Mouse (Mus musculus) hematopoietic stem cell, adult 5-6 weeks (primary cell): Measurements from ENCODE around the gene Bbc3. TPM values are rescaled to one million over a fixed set of nuclear protein-coding genes. Genes with fewer than 3 reads are reported as not detected.

Experiments
- ATAC-seq, 2 experiments: fragments of 125-278 bp in 1 of 2; replicated peaks in 1 of 2; 2 replicates each; pipeline ENCODE4 v1.8.0; 2016 to 2017; ENCODE audit warnings: inconsistent platforms in 2 of 2, mild to moderate bottlenecking in 2 of 2, moderate number of reproducible peaks in 2 of 2, low read depth in 1 of 2, moderate TSS enrichment in 1 of 2; ENCODE audit not compliant: low FRiP score in 2 of 2, poor library complexity in 2 of 2, severe bottlenecking in 2 of 2, insufficient read depth in 1 of 2, low TSS enrichment in 1 of 2
- total RNA-seq: library from RNA; stranded (forward); fragments of 172-1452, 232-1000 nt; gene quantifications from 2 replicates; pipeline ENCODE4 v1.2.3, GENCODE M21; 2017

The Bbc3 gene
- total RNA-seq, 1 experiment from 2014 or later, result 4.1 TPM

DNA sequence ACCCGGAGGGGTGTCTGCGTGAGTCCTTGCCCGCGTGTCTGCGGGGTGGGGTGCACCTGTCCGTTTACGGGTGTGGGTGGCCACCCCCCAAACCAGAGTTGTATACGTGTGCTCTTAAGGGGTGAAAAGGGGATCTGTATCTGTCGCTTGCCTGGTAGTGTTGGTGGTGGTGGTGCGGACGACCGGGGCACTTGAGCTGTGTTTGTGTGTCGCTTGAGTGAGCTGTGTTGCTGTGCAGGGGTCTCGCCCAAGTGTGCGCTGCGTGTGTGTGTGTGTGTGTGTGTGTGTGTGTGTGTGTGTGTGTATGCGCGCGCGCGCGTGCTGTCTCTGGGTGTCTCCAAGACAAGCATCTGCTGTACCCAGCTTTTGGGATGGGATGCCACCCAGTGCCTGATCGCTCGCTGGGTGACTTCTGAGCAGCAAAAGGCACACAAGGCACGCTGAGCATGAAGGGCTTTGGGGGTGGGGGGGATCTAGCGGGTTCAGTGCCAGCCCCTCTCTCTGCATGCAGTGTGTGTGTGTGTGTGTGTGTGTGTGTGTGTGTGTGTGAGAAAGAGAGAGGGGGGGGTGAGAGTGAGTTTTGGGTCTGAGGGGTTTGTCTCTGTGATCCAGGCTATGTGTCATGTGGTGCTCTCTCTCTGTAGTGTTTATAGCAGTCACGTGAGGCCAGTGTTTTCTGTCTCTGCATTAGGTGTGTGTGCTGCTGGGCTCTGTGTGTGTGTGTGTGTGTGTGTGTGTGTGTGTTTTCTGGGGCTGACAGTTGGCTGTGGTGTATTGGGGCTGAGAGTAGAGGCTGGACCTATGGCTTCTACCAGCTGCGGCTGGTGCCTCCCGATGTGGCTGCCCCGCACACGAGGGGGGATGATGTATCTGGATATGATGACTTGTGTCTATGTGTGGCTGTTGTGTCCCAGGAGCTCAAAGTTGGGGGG is 2.6 kb downstream of the Bbc3 start:
- ATAC-seq, result no peak

DNA sequence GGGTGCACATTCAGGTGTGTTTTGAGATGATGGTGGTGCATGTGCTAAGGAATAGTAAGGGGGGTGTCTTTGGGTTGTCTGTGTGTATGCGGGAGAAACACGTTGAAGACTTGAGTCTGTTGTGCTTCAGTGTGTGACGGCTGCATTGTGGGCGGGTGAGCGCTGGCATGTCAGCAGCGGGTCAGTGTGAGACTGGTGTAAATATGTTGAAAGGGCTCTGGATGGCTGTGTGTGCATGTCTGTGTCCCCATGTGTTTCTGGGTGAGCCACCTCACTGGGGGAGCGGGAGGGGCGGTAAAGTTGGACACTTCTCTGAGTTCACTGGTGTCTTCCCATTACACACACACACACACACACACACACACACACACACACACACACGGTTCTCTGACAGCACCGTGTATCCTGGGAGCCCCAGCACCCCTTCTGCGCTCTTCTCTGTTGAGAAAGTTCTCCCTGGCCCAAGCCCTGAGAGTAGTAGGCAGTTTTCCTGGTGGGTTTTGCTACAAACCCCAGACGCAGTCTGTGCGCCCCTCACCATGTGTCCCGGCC is 3.3 kb downstream of the Bbc3 start:
- no peak for ATAC-seq

DNA sequence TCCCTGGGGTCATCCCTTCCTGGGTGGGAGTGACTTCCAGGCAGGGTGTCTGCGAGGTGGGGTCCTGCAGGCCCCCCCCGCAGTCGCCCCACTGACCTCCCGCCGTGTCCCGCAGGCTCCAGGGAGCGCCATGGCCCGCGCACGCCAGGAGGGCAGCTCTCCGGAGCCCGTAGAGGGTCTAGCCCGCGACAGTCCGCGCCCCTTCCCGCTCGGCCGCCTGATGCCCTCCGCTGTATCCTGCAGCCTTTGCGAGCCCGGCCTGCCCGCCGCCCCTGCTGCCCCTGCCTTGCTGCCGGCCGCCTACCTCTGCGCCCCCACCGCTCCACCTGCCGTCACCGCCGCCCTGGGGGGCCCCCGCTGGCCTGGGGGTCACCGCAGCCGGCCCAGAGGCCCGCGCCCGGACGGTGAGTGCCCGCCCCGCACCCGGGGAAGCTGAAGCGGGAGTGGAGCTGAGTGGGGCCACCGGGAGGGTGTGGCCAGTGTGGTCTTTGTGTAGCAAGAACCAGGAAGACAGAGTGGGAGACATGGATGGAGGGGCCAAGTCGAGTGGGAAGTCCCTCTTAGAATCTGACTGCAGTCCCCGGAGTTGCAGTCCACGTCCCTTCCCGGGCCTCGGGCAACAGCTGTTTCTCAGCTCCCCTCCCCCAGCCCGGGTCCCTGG is 3.9 kb downstream of the Bbc3 start:
- ATAC-seq, result no peak

DNA sequence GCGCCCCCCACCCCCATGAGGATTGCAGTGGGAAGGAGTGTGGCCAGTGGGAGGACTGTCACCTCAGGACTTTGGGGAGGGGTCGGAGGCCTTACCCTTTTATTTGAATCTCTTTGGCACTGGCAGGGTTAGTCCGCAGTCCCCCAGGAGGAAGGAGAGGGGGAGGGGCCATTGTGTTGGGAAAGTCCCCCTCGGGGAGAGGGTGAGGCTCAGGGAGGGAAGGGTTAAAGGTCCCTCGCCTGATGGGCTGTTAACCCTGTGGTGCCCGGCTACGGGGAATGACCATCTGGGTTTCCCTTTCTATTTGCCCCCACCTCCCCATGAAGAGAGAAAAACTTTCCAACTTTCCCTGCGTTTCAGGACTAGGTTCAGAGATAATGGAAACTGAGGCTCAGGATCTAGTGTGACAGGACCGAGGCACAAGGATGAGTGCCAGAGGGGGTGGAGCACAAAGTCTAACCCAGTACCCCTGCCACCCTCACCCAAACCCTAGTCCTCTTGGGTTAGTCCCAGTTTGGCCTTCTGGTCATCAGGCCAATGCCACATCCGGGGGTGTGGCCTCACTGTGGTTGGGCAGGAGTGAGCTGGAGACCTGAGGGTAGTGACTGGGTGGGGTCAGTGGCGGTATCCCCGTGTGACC is 4.6 kb downstream of the Bbc3 start:
- ATAC-seq, result peak in 1 of 2 experiments; percentile 22; a peak in 1 of 4 replicates

DNA sequence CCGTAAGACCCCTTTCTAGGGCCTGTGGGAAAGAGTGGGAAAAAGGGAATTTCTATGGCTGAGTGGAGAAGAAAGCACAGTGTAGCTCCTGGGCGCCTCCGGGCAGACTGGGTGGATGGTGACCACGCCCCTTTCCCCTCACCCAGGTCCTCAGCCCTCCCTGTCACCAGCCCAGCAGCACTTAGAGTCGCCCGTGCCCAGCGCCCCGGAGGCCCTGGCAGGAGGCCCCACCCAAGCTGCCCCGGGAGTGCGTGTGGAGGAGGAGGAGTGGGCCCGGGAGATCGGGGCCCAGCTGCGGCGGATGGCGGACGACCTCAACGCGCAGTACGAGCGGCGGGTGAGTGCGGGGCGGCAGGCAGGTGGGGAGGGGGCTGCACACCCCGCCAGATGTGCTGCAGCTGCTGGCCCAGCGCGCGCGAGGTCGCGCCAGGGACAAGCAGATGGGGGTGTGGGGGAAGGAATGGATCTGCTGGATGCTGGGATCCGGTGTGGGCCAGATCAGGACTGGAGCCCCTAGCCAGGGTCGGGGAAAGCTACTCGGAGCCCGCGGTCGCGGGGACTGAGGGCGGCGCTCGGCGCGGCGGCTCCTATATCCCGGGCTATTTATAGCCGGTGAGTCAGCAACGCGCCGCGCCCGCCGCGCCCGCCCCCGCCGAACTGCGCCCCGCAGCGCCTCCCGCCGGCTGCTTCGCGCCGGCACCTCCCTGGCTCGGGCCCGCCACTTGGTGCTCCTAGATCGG is 5.5 kb downstream of the Bbc3 start:
- ATAC-seq, result peak; percentile 9 to 18; a peak in 1 of 4 replicates

DNA sequence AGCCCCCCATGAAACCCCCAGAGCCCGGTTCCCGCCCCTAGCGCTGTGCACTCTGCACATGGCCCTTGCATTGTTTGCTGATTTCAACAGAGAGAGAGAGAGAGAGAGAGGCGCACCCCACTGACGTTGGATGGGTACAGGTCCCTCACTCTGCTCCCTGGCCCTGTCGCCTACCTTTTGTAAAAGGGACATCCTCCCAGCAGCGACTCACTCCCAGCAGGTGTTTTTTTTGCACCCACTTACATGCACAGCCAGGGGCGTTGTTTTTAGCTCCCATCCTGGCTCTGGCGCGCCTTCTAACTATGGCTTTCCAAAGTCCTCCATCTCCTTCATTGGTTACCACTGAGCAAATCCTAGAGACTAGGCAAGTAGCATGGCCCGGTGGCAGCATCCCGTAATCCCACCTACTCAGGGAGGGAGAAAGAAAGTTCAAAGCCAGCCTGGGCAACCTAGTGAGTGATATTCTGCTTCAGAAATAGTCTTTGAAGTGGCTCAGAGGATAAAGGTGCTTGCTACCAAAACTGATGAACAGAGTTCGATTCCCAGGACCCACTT is 6.1 kb downstream of the Bbc3 start:
- ATAC-seq, result no peak

DNA sequence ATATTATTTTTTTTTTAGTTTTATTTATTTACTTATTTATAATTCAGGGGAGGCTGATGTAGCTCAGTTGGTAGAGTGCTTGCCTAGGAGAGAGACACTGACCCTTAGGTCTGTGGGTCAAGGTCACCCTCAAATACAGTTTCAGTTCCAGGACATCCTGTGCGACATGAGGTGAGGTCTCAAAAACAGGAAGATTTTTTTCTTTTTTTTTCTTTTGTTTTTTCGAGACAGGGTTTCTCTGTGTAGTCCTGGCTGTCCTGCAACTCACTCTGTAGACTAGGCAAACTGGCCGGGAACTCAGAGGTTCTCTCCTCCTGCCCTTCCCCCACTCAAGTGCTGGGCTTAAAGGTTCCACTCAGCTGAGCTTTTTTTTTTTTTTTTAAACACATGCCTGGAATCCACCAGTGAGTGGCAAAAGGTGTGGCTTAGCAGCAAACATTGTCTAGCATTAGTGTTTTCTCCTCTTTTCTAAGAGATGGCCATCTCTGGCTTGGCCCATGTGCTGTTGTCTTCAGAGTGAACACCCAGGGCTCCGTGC is 7.1 kb downstream of the Bbc3 start:
- no peak for ATAC-seq

DNA sequence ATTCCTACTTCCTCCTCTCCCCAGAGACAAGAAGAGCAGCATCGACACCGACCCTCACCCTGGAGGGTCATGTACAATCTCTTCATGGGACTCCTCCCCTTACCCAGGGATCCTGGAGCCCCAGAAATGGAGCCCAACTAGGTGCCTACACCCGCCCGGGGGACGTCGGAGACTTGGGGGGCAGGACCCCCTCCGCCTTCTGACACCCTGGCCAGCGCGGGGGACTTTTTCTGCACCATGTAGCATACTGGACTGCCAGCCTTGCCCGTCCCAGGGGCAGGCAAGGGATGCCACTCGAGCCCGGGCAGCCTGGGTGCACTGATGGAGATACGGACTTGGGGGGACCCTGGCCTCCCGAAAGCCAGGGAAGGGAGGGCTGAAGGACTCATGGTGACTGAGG is 8.9 kb downstream of the Bbc3 start:
- no peak for ATAC-seq

DNA sequence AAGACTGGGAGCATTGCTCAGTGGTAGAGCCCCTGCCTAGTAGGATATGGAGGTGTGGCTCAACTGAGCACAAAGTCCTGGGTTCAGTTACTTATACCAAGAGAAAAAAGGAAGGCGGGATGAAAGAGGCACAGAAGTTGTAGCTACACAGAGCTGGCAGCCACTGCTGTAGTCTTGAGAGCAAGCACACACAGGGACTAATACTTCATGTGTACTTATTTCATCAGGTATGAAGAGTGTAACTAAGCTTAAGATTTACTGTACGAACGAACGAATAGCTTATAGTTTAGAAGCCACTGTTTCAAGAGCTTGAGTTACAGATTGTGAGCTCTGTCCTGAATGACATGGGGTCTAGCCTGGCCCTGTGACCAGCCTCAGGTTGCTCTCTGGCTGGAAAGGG is 11.0 kb downstream of the Bbc3 start:
- ATAC-seq, result no peak

DNA sequence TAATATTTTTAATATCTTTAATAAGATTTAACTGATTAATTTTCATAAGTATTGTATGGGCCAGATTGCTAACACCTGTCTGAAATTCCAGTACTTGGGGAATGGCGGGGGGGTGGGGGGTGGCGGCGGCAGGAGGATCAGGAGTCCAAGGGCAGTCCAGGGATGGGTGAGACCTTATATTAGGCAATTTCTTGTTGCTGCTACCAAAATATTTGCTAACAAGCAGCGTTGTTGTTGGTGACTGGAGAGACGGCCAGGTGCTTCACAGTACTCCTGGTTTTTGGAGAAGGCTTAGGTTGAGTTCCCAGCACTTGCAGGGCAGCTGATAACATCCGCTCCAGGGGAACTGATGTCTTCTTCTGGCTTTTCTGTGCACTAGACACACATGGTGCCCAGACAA is 12.3 kb downstream of the Bbc3 start:
- ATAC-seq, result no peak

DNA sequence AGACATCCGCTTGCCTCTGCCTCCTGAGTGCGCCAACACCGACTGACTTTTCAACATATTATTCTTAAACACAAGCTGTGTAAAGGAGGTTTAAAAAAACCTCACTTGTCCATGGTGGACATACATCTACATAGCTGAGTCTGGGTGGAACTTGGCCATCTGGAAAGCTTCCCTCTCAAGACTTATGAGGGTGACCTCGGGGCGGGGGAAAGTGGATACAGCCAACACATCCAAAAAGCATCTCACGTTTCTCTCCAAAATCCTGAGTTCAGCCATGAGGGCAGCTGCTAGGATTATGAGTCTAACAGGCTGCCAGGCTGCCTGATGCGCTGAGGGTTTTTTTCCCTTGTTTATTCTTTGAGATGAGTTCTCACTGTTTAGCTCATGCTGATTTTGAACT is 16.5 kb downstream of the Bbc3 start:
- ATAC-seq, result no peak

DNA sequence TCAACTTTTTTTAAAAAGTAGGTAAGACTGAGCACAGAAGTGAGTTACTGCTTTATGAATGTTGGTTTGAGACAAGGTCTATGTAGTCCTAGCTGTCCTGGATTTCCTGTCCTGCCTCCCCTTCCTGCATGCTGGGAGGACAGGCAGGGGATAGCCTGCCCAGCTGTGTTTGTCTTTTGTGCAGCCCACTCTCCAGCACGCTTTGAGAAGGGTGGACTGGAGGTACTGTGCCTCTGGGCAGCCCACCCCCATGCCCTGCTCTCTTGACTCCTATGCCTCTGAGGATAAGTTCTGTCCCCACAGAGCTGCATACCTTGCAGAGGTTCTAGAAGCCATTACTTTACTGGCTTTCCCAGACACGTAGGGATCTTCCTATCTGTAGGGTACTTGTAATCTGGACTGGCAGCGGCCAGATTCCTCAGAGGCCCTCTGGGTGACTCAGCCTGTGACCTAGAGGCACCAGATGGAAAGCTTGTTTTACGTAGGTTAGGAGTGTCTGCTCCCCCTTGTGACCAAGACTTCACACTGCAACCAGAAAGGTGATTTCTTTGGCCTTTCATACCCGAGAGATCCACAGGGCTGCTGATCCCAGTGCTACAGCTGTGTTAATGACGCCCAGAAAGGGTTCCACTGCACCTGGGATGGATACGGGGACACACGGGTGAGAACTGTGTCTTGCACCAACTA is 17.9 kb downstream of the Bbc3 start:
- peak; percentile 86 to 95 for ATAC-seq

DNA sequence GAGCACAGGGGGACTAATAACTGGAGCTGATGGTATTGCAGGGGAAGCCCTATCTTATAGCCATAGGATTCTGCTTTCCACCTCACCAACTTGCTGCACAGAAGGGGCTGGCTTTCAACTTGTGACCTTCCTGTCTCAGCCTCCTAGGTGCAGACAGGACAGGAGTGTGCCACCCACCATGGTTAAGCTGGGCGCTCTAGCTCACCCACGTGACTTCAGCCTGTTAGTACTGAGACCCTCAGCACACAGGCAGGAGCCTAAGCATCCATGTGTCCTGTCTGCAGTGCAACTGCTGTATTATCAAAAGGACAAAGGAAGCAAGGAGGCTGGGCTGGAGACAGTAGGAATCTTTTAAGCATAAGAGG is 18.4 kb downstream of the Bbc3 start:
- 0 out of 4 replicates have a peak, but pooled peaks of 1 of the 2 experiments have one; percentile 13 for ATAC-seq

DNA sequence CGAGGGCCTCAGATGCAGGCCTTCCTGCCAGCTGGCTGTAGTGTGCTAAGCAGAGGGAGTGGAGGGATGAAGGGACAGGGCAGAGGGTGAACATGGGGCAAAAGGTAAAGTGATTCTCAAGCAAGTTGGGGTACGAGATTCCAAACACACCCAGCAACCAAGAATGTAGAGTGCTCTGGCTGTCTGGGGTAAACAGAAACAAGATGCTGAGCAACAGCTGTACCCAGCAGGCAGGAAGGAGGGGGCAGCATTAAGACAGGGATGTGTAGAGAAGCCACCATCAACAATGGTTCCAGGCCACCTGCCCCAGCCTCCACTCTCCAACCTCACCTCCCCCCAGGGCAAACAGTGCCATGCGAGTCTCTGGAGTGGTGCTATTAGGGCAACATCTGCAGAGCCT is 21.0 kb downstream of the Bbc3 start:
- no peak for ATAC-seq

DNA sequence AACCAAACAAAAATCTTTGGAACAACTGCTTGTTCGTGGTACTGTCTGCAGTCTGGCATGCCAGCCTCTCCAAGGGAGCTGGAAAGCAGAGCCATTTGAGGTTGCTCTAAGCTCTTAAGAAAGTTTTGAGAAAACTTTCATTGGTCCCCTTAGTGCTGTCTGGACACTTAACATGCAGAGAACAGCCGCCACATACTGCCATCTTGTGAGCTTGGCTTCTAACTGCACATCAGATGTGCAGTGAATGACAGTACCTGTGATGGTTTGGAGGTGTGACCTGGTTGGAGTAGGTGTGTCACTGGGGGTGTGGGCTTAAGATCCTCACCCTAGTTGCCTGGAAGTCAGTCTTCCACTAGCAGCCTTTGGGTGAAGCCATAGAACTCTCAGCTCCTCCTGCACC is 29.5 kb downstream of the Bbc3 start:
- no peak for ATAC-seq

DNA sequence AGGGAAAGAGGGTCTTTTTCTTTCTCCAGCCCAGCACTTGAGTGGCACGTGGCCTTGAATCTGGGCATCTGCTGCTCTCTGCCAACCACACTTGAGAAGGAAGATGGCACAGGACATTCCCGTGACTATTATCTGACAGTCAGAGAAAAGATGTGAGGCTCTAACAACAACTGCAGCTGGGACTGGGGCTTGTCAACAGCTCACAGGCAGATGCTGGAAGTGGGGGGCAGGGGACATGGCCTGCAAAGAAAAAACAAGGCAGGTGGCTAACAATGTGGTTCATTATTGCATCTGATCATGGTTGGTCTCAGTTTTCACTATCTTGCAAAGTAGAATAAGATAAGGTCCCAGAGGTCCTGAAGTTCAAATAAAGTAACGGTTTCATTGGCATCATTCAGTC is 36.4 kb downstream of the Bbc3 start:
- no peak for ATAC-seq
